Mouse (Mus musculus): Measurements from ENCODE around the gene Trpm8. TPM values are rescaled to one million over a fixed set of nuclear protein-coding genes. Genes with fewer than 3 reads are reported as not detected.

The Trpm8 gene
- polyA plus RNA-seq, 1 experiment from 2014 or later: 0.11 TPM

DNA sequence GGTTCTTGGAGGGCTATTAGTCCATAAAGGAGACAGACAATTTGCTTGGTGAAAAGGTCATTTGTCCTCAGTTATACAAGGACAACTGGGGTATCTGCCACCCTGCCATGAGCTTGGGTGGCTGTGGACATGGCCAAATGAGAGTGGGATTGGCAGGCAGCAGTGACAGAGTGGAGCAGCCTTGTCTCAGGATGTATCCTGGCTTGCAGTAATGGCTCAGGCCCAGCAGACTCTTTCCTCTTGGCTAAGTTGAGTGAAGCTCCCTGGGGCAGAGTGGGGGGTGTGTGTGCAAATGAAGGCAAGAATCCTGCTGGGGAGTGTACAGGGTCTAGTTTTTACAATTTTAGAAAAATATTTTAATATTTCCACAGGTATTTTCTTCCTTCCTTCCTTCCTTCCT lies 44.7 kb downstream of the Trpm8 start:
- Histone ChIP-seq H3K9me3 (no peaks in the 10 kb centered on the region), H3K4me1 (no peaks in the 10 kb centered on the region), H3K36me3 (no peaks in the 10 kb centered on the region), H3K27ac (replicated peaks) (no peak overlapping the region), H3K27me3 (no peaks in the 10 kb centered on the region), H3K4me3 (no peak overlapping the region), H3K4me2 (replicated peaks) (no peak overlapping the region), H3K9ac (replicated peaks) (no peak overlapping the region)
- no peak for ATAC-seq (replicated peaks)

DNA sequence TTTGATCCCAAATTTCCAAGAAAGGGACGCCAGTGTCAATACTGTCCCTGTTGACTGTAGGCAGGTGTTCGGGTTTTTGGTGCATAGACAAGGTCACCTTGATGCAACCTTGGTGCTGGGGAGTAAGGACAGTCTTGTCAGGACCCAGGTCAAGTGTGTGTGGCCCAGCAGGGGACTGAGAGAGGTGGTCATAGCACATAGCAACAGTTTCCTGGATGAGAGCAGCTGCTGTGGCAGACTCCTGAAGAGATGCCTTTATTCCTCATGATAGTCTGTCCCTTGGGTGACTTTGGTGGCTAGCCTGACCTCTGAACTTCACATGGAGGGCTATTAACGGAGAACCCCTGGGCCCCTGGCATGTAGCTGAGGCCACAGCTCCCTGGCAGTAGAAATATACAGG lies 45.6 kb downstream of the Trpm8 start:
- no peak overlapping the region for H3K4me2 ChIP-seq (replicated peaks)
- no peaks in the 10 kb centered on the region for H3K4me1 ChIP-seq
- no peak overlapping the region for H3K27ac ChIP-seq (replicated peaks)
- no peaks in the 10 kb centered on the region for H3K27me3 ChIP-seq
- no peaks in the 10 kb centered on the region for H3K9me3 ChIP-seq
- 87% methylated on average over 3 of the region's 3 CpGs for WGBS
- H3K36me3 ChIP-seq: no peaks in the 10 kb centered on the region
- no peak for ATAC-seq (replicated peaks)
- H3K4me3 ChIP-seq: no peak overlapping the region
- H3K9ac ChIP-seq (replicated peaks): no peak overlapping the region

DNA sequence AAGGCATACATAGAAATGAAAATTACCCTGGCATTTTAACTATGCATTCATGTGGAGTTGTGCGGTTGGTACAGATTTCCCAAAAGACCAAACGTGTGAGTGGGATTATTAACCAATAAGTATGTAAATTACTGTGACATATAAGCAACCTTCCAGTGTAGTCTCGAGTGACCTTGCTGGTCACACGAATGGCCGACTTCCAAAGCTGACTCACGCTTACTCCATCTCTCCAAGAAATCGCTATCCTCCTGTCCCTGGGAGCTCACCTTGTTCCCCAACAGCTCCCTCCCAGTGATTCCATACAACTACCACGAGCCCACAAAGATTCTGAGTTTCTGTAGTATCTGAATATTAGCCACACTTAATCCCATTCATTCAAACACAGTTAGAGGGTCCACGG lies 62.0 kb downstream of the Trpm8 start:
- no peak overlapping the region for H3K9ac ChIP-seq (replicated peaks)
- H3K36me3 ChIP-seq: no peaks in the 10 kb centered on the region
- no peaks in the 10 kb centered on the region for H3K4me1 ChIP-seq
- no peak overlapping the region for H3K4me2 ChIP-seq (replicated peaks)
- H3K27me3 ChIP-seq: no peaks in the 10 kb centered on the region
- H3K4me3 ChIP-seq: no peak overlapping the region
- no peaks in the 10 kb centered on the region for H3K9me3 ChIP-seq
- WGBS: 80% methylated on average over 9 of the region's 9 CpGs
- no peak overlapping the region for H3K27ac ChIP-seq (replicated peaks)
- ATAC-seq (replicated peaks): no peak

DNA sequence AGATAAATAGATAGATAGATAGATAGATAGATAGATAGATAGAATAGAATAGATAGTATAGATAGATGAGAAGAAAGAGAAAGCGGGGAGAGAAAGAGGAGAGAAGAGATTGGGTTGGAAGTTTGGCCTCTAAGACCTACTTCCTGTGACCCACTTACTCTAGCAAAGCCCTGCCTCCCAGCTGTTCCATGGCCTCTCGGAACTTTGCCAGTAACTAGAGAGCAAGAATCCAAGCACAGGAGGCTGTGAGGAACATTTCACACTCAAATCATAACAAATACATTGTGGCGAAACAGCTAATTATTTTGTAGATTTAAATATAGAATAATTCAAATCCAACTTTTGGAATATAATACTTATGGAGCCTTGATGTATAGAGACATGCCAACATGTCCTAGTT lies 65.2 kb downstream of the Trpm8 start:
- no peaks in the 10 kb centered on the region for H3K36me3 ChIP-seq
- H3K4me3 ChIP-seq: no peak overlapping the region
- no peak for ATAC-seq (replicated peaks)
- H3K9ac ChIP-seq (replicated peaks): no peak overlapping the region
- no peaks in the 10 kb centered on the region for H3K4me1 ChIP-seq
- no peaks in the 10 kb centered on the region for H3K9me3 ChIP-seq
- H3K27ac ChIP-seq (replicated peaks): no peak overlapping the region
- 89% methylated on average over 3 of the region's 3 CpGs for WGBS
- no peak overlapping the region for H3K4me2 ChIP-seq (replicated peaks)
- H3K27me3 ChIP-seq: no peaks in the 10 kb centered on the region

DNA sequence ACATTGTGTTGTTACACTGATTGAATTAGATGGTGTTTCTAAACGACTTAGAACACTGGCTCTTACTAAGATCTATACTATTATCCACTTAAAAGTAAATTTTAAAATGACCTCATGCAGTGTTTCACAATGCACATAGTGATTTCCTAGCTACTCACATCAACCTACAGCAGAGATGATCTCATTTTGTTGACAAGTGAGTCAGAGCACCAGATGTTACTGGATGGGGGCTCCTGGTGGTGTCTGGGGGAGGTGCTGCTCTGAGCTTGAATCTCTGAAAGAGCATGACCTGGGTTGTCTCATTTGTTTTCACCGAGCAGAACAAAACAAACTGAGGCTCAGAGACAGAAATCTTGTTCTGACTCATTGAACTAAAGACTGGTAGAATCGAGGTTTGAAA lies 68.1 kb downstream of the Trpm8 start:
- WGBS: 18% methylated on average over 3 of the region's 3 CpGs
- no peaks in the 10 kb centered on the region for H3K9me3 ChIP-seq
- H3K4me2 ChIP-seq (replicated peaks): no peak overlapping the region
- H3K27ac ChIP-seq (replicated peaks): no peak overlapping the region
- H3K36me3 ChIP-seq: no peaks in the 10 kb centered on the region
- H3K9ac ChIP-seq (replicated peaks): no peak overlapping the region
- no peaks in the 10 kb centered on the region for H3K4me1 ChIP-seq
- H3K27me3 ChIP-seq: no peaks in the 10 kb centered on the region
- ATAC-seq (replicated peaks): no peak
- no peak overlapping the region for H3K4me3 ChIP-seq

DNA sequence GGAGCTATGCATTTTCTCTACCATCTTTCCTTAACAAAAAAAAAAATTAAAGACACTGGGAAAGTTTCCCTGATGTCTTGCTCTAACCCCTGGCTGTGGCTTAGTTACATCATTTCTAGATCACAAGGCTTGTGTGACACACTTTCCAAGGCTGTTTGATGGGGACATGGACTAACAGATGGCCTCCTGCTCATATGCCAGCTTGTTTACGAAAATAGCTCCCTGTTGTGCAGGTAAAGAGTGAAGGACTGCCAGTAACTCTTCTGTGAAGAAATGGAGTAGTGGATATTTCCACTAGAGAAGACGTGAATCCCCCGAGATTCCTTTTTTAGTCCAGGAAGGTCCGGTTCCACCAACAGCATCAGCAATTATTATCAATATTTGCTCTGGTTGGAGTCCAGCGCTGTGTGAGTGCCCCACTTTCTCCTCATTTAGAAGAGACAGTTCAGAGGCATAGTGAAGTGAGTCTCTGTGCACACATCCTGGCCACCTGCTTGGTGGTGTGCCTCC lies 71.1 kb downstream of the Trpm8 start:
- WGBS: 94% methylated on average over 5 of the region's 5 CpGs
- ATAC-seq (replicated peaks): no peak

DNA sequence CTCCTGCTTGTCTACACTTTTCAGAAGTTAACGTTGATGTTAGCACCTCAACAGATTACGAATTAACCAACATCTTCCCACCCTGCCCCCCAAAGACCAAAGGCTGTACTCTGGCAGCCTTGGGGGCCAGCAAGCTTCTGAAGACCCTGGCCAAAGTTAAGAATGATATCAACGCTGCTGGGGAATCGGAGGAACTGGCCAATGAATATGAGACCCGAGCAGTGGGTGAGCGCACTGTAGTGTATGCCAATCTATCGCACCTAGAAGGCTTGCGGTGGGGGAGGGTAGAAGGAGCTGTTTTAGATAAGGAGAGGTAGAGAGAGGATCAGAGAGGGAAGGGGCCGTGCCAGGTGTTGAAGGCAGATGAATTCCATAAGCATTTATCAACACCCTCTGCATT lies 73.3 kb downstream of the Trpm8 start:
- H3K27ac ChIP-seq (replicated peaks): no peak overlapping the region
- no peaks in the 10 kb centered on the region for H3K36me3 ChIP-seq
- H3K27me3 ChIP-seq: no peaks in the 10 kb centered on the region
- no peaks in the 10 kb centered on the region for H3K9me3 ChIP-seq
- H3K4me3 ChIP-seq: no peak overlapping the region
- 94% methylated on average over 9 of the region's 9 CpGs for WGBS
- no peaks in the 10 kb centered on the region for H3K4me1 ChIP-seq
- H3K4me2 ChIP-seq (replicated peaks): no peak overlapping the region
- ATAC-seq (replicated peaks): no peak
- no peak overlapping the region for H3K9ac ChIP-seq (replicated peaks)

More for the DNA sequence above, 71.1 kb downstream of the Trpm8 start:
- H3K4me3 ChIP-seq: no peak overlapping the region
- H3K27ac ChIP-seq (replicated peaks): no peak overlapping the region
- no peaks in the 10 kb centered on the region for H3K36me3 ChIP-seq
- H3K9ac ChIP-seq (replicated peaks): no peak overlapping the region
- no peaks in the 10 kb centered on the region for H3K27me3 ChIP-seq
- no peak overlapping the region for H3K4me2 ChIP-seq (replicated peaks)
- H3K9me3 ChIP-seq: no peaks in the 10 kb centered on the region
- no peaks in the 10 kb centered on the region for H3K4me1 ChIP-seq

DNA sequence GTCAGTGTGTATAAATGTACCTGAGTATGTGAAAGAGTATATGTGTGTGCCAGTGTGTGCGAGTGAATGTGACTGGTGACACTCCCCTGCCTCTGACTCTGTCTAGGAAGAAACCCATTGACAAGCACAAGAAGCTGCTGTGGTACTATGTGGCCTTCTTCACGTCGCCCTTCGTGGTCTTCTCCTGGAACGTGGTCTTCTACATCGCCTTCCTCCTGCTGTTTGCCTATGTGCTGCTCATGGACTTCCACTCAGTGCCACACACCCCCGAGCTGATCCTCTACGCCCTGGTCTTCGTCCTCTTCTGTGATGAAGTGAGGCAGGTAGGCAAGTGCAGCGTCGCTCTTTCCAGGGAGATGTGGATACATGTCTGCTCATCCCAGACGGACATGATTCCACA lies 77.6 kb downstream of the Trpm8 start:
- no peak overlapping the region for H3K9ac ChIP-seq (replicated peaks)
- WGBS: 94% methylated on average over 12 of the region's 12 CpGs
- ATAC-seq (replicated peaks): no peak
- H3K4me1 ChIP-seq: no peaks in the 10 kb centered on the region
- H3K4me3 ChIP-seq: no peak overlapping the region
- H3K36me3 ChIP-seq: no peaks in the 10 kb centered on the region
- no peak overlapping the region for H3K4me2 ChIP-seq (replicated peaks)
- no peak overlapping the region for H3K27ac ChIP-seq (replicated peaks)
- H3K9me3 ChIP-seq: no peaks in the 10 kb centered on the region
- no peaks in the 10 kb centered on the region for H3K27me3 ChIP-seq

DNA sequence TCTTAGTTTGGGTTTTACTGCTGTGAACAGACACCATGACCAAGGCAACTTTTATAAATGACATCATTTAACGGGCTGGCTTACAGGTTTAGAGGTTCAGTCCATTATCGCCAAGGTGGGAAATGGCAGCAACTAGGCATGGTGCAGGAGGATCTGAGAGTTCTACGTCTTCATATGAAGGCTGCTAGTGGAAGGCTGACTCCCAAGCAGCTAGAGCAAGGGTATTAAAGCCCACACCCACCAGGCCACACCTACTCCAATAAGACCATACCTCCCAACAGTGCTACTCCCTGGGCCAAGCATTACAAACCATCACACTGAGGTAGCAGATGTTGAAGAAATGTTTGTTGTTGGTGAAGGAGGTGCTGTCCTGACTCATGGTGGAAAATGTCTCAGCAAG lies 78.2 kb downstream of the Trpm8 start:
- no peak overlapping the region for H3K27ac ChIP-seq (replicated peaks)
- H3K36me3 ChIP-seq: no peaks in the 10 kb centered on the region
- no peak overlapping the region for H3K9ac ChIP-seq (replicated peaks)
- no peak overlapping the region for H3K4me2 ChIP-seq (replicated peaks)
- no peaks in the 10 kb centered on the region for H3K27me3 ChIP-seq
- H3K4me3 ChIP-seq: no peak overlapping the region
- ATAC-seq (replicated peaks): no peak
- no peaks in the 10 kb centered on the region for H3K4me1 ChIP-seq
- H3K9me3 ChIP-seq: no peaks in the 10 kb centered on the region
- WGBS: 90% methylated on average over 3 of the region's 3 CpGs

DNA sequence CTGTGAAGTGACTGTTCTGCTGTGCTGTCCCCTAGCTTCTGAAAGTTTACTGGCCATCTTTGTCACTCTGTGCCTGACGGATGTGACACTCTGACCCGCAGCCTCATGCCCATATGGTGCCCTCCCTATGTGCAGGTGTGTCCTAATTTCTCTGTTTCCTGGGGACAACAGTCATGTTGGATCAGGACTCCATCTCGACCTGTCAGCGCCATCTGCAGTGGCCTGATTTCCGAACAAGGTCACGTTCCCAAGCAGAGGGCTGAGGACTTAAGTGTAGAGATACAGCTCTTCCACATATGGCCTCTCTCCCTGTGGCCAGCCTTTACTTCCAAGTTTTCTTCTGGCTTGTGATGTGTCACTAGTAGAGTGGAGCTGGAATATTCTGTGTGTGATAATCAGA lies 79.2 kb downstream of the Trpm8 start:
- Histone ChIP-seq H3K27me3 (no peaks in the 10 kb centered on the region), H3K9ac (replicated peaks) (no peak overlapping the region), H3K4me1 (no peaks in the 10 kb centered on the region), H3K27ac (replicated peaks) (no peak overlapping the region), H3K36me3 (no peaks in the 10 kb centered on the region), H3K9me3 (no peaks in the 10 kb centered on the region), H3K4me3 (no peak overlapping the region), H3K4me2 (replicated peaks) (no peak overlapping the region)
- 88% methylated on average over 6 of the region's 6 CpGs for WGBS
- no peak for ATAC-seq (replicated peaks)

DNA sequence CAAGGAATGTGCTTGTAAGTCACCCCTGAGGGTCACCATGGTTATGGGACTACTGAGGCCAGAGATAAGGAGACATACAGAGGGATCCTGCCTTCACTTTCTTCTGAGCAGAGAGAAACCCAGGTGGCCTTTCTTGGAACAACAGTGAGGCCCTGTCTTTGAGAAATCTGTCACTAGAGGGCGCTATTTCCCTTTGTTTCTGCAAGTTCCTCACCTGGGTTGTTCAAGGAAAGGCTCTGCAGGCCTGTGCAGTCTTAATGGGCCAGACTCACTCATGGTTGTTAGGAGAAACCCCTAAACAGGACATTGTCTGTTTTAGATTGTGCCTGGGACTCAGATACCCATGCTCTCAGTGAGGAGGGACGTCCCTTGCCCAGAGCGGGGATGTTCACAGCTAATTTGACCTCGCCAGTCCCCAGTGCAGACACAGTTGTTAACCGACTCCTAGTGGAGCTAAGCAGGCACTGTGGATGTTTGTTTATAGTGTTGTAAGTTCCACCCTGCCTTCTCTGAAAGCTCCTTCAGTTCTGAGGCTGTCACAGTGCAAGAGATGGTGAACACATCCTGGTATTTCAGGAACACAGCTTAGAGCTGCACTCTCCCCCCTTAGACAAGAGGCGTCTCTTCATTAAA lies 80.1 kb downstream of the Trpm8 start:
- H3K9me3 ChIP-seq: no peaks in the 10 kb centered on the region
- no peak overlapping the region for H3K27ac ChIP-seq (replicated peaks)
- no peaks in the 10 kb centered on the region for H3K27me3 ChIP-seq
- H3K4me1 ChIP-seq: no peaks in the 10 kb centered on the region
- no peak overlapping the region for H3K4me3 ChIP-seq
- no peak overlapping the region for H3K9ac ChIP-seq (replicated peaks)
- H3K4me2 ChIP-seq (replicated peaks): no peak overlapping the region
- WGBS: 58% methylated on average over 6 of the region's 6 CpGs
- peak; percentile 77 for ATAC-seq (replicated peaks)
- H3K36me3 ChIP-seq: no peaks in the 10 kb centered on the region

DNA sequence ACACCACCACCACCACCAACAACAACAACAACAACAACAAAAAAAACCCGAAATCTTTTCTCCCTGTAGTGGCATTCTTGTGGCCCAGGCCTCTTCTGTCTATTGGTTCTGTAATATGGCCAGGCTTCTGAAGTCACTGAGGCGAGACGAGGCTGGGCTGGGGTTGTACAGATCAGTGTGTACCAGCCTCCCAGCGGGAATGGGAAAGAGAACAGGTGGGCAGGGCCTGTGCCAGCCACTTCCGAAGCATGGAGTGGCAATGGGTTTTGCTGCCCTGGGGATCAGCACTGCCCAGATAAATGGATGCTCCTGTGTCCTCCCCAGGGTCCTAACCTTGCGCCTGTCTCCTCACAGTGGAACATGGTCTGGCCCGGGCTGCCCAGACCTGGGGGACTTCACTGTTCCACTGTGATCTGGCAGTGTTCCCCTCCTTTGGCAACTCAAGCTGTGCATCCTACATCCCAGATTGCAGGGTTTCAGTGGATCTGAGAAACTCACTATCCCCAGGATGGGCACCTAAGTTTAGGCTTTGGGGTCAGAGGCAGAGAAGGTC lies 80.7 kb downstream of the Trpm8 start:
- no peak for ATAC-seq (replicated peaks)
- no peak overlapping the region for H3K27ac ChIP-seq (replicated peaks)
- whole genome bisulfite sequencing: 76% methylated on average over 7 of the region's 7 CpGs
- H3K4me3 ChIP-seq: no peak overlapping the region
- H3K9ac ChIP-seq (replicated peaks): no peak overlapping the region
- H3K27me3 ChIP-seq: no peaks in the 10 kb centered on the region
- H3K4me1 ChIP-seq: no peaks in the 10 kb centered on the region
- no peaks in the 10 kb centered on the region for H3K9me3 ChIP-seq
- H3K4me2 ChIP-seq (replicated peaks): no peak overlapping the region
- no peaks in the 10 kb centered on the region for H3K36me3 ChIP-seq

DNA sequence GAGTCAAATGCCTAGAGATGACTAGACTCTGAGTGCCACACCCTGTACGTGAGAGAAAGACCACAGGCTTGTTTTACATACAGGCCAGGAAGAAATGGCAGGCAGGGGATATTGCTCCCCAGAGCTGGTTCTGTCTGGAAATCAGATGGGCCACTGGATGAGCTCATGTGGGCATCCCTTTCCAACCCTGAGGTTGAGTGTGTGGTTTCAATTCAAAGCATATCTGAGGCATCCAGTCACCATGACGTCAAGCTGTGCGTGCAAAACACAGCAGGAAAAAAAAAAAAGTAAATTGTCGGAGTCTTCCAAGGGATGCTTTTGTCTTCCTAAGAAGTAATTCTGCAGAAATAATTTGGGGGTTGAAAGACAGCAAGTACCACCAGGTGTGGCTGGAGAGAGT lies 83.6 kb downstream of the Trpm8 start:
- Histone ChIP-seq H3K27me3 (no peaks in the 10 kb centered on the region), H3K4me3 (no peak overlapping the region), H3K27ac (replicated peaks) (no peak overlapping the region), H3K4me2 (replicated peaks) (no peak overlapping the region), H3K4me1 (no peaks in the 10 kb centered on the region), H3K9ac (replicated peaks) (no peak overlapping the region), H3K9me3 (no peaks in the 10 kb centered on the region), H3K36me3 (no peaks in the 10 kb centered on the region)
- no peak for ATAC-seq (replicated peaks)
- WGBS: 49% methylated on average over 4 of the region's 4 CpGs

Measured in forebrain, embryonic 15.5 days (tissue).